In the genomic region with DNA sequence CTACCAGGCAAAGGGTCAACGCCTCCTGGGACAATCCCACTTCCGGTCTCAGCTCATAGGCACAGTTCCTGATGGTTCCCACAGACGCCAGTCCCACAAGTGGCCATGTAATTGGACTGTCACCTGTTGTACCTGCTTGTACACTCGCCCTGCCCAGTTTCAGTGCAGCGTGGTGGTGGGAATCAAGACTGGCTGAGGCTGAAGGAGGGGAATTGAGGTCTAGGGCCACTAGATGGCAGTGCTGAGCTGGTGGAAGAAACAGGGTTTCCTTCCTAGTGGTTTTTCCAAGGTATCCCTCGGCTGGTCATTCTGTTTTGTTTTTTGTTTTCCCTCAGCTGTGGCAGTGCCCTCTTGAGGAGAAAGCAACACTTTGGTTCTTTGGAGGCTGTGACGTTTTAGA, we compare ENCODE assay signal across 8 mouse cellular contexts. TPM values are rescaled to one million over a fixed set of nuclear protein-coding genes. Genes with fewer than 3 reads are reported as not detected.
DNase-seq lines count a peak whose midpoint lies in the region; ATAC-seq and TF ChIP-seq lines count a peak whose summit lies in the region.

A gene (minus strand): TSS at position 150 of the 400 bp plus-strand sequence.

- H3K4me3 ChIP-seq in heart, adult 2 months, result no peak within 1 kb of the TSS
- H3K4me3 ChIP-seq in liver, adult 2 months (ENCODE audit: insufficient read depth, low read depth, low read length), result no peak within 1 kb of the TSS
- H3K4me3 ChIP-seq in neural tube, embryonic 11.5 days (ENCODE audit: low read depth, low read length), result no peak within 1 kb of the TSS
- no peak within 1 kb of the TSS for H3K4me3 ChIP-seq in stomach, embryonic 15.5 days (replicated peaks)

- 10% methylated on average over 7 of the region's 7 CpGs for WGBS in heart, adult 2 months
- WGBS in liver, adult 2 months, result 8% methylated on average over 7 of the region's 7 CpGs
- 10% methylated on average over 7 of the region's 7 CpGs for WGBS in neural tube, embryonic 11.5 days
- 10% methylated on average over 7 of the region's 7 CpGs for WGBS in stomach, embryonic 15.5 days

- no peaks in the 10 kb centered on the region for H3K36me3 ChIP-seq in heart, adult 2 months (ENCODE audit: control insufficient read depth, insufficient read depth, low read length)
- no peaks in the 10 kb centered on the region for H3K36me3 ChIP-seq in liver, adult 2 months (ENCODE audit: control insufficient read depth, insufficient read depth, low read length)
- peaks cover 3% of the 10 kb centered on the region for H3K36me3 ChIP-seq in neural tube, embryonic 11.5 days (ENCODE audit: control insufficient read depth, insufficient read depth, low read length)
- peaks cover 3% of the 10 kb centered on the region for H3K36me3 ChIP-seq in stomach, embryonic 15.5 days

- intact Hi-C loops in heart, adult 2 months (cut with DNase I), result loop anchor here (1.0 to 2.0 kb wide), 3 partner anchors 93 to 258 kb away; no protein-coding TSS in a partner anchor

- no peak within 1 kb of the TSS for H3K4me2 ChIP-seq in neural tube, embryonic 11.5 days (ENCODE audit: low read depth)
- H3K4me2 ChIP-seq in stomach, embryonic 15.5 days, result no peak within 1 kb of the TSS

- DNase-seq in 3134 (ENCODE audit: extremely low read depth, insufficient read length, low spot score), result peak; percentile 42
- peak; percentile 55 for DNase-seq in adrenal gland, adult 8-10 months
- DNase-seq in embryo, embryonic 11.5 days (ENCODE audit: low read depth, low spot score), result peak; percentile 75
- DNase-seq in heart, adult 2 months, result peak; percentile 65 to 82
- DNase-seq in kidney, adult 8-10 months, result peak; percentile 52 to 82
- DNase-seq in liver, adult 2 months (ENCODE audit: extremely low read depth, low read depth, low spot score), result peak; percentile 49
- peak; percentile 85 for DNase-seq in neural tube, embryonic 11.5 days (ENCODE audit: low spot score)

- TF ChIP-seq POLR2A in heart, adult 2 months (IDR thresholded peaks at IDR 0.05; ENCODE audit: insufficient read depth, low read depth, low read length), result no peak
- TF ChIP-seq POLR2A in liver, adult 2 months (IDR thresholded peaks at IDR 0.05; ENCODE audit: extremely low read depth, insufficient read depth, low read length), result no peak

- no peaks in the 10 kb centered on the region for H3K79me2 ChIP-seq in heart, adult 2 months (replicated peaks; ENCODE audit: control insufficient read depth, insufficient read depth, low read length)
- no peaks in the 10 kb centered on the region for H3K79me2 ChIP-seq in liver, adult 2 months (ENCODE audit: control insufficient read depth, insufficient read depth, low read length)

- H3K27ac ChIP-seq in heart, adult 2 months, result no peak within 1 kb of the TSS
- H3K27ac ChIP-seq in liver, adult 2 months (replicated peaks; ENCODE audit: insufficient read depth, low read depth, low read length), result no peak within 1 kb of the TSS
- H3K27ac ChIP-seq in neural tube, embryonic 11.5 days (ENCODE audit: low read depth, low read length), result no peak within 1 kb of the TSS
- no peak within 1 kb of the TSS for H3K27ac ChIP-seq in stomach, embryonic 15.5 days

- TF ChIP-seq CTCF in heart, adult 2 months (IDR thresholded peaks at IDR 0.05), result peak; percentile 89
- TF ChIP-seq CTCF in liver, adult 2 months (IDR thresholded peaks at IDR 0.05; ENCODE audit: low read depth, low read length), result peak; percentile 93

- peaks cover 3% of the 10 kb centered on the region for H3K4me1 ChIP-seq in heart, adult 2 months (ENCODE audit: control insufficient read depth, insufficient read depth, low read length)
- H3K4me1 ChIP-seq in liver, adult 2 months (ENCODE audit: control insufficient read depth, insufficient read depth, low read length), result no peaks in the 10 kb centered on the region
- H3K4me1 ChIP-seq in neural tube, embryonic 11.5 days (ENCODE audit: control insufficient read depth, insufficient read depth, low read length), result no peaks in the 10 kb centered on the region
- H3K4me1 ChIP-seq in stomach, embryonic 15.5 days, result 0 out of 2 replicates have a peak, but pooled peaks cover 2% of the 10 kb centered on the region

- H3K9ac ChIP-seq in heart, adult 2 months (ENCODE audit: low read depth, low read length), result no peak within 1 kb of the TSS
- H3K9ac ChIP-seq in liver, adult 2 months (ENCODE audit: low read depth, low read length), result no peak within 1 kb of the TSS
- no peak within 1 kb of the TSS for H3K9ac ChIP-seq in neural tube, embryonic 11.5 days (ENCODE audit: low read length)
- no peak within 1 kb of the TSS for H3K9ac ChIP-seq in stomach, embryonic 15.5 days

- no peak for ATAC-seq in neural tube, embryonic 11.5 days (ENCODE audit: insufficient read depth, low FRiP score, low TSS enrichment)
- ATAC-seq in stomach, embryonic 15.5 days (ENCODE audit: insufficient read depth, low FRiP score, low read depth), result peak; percentile 17; the same call in 1 of the 2 replicates

- no peaks in the 10 kb centered on the region for H3K27me3 ChIP-seq in heart, adult 2 months (ENCODE audit: control insufficient read depth, insufficient read depth, low read length)
- H3K27me3 ChIP-seq in liver, adult 2 months (ENCODE audit: control insufficient read depth, insufficient read depth, low read length), result no peaks in the 10 kb centered on the region
- H3K27me3 ChIP-seq in neural tube, embryonic 11.5 days (ENCODE audit: control insufficient read depth, insufficient read depth, low read length), result peaks cover 5% of the 10 kb centered on the region; the same call in 1 of the 2 replicates
- peaks cover 6% of the 10 kb centered on the region for H3K27me3 ChIP-seq in stomach, embryonic 15.5 days (replicated peaks)

- peak; percentile 76 for TF ChIP-seq EP300 in heart, adult 2 months (IDR thresholded peaks at IDR 0.05; ENCODE audit: insufficient read depth, low read depth, low read length)

- no peaks in the 10 kb centered on the region for H3K9me3 ChIP-seq in neural tube, embryonic 11.5 days (ENCODE audit: control insufficient read depth, low read length)
- no peaks in the 10 kb centered on the region for H3K9me3 ChIP-seq in stomach, embryonic 15.5 days

RNA-seq across cellular contexts. Expression of the gene that starts here (rescaled TPM):
- total RNA-seq in adrenal gland, adult 8-10 months (2022), result 1 to 10 TPM; 1.0 to 1.8 (median 1.8) TPM
- under 1 TPM; 0.08 to 0.30 TPM for total RNA-seq in heart, adult 2 months (2021)
- polyA plus RNA-seq in heart, adult 2 months (2012; rRNA removed), result 0.18 TPM in 2 replicates
- 0.18 and 0.20 TPM in 2 replicates for total RNA-seq in liver, adult 2 months (2014; rRNA removed)
- polyA plus RNA-seq in liver, adult 2 months (2012; rRNA removed), result 0.29 and 0.35 TPM in 2 replicates
- polyA plus RNA-seq in neural tube, embryonic 11.5 days (2014; fragmentation: Nextera tagmentation; extraction: Ambion mirVana), result 0.12 and 0.20 TPM in 2 replicates
- polyA plus RNA-seq in stomach, embryonic 15.5 days (2015; fragmentation: Nextera tagmentation; extraction: Ambion mirVana), result 0.70 and 1.2 TPM in 2 replicates

Comparison
In these comparisons a context has a peak if more than half of its experiments do, and no peak if none do; other contexts are left out.
1. Peak in DNase-seq in heart, adult 2 months; RNA of the gene not detected or under 1 TPM.
2. Peak in DNase-seq in liver, adult 2 months; RNA of the gene not detected or under 1 TPM.
3. Peak in DNase-seq in neural tube, embryonic 11.5 days; RNA of the gene not detected or under 1 TPM.